Mouse (Mus musculus) embryonic facial prominence, embryonic 13.5 days (tissue): ENCODE measurements at regions not wholly inside any gene's neighbourhood (a gene's known extent, or its start where the extent isn't known, plus 50 kb on each side); places are given as distances from the start of the nearest gene placed in this dataset.
"Not testable (repeated sequence)": the region's sequence is repeated elsewhere in the genome, so short reads cannot be mapped to it uniquely, and the experiment has no call there.

Experiments
- ATAC-seq: fragments of 200-750 bp; cut with Nextera tagmentation; 2 replicates; pipeline ENCODE4 v1.8.0; 2017; ENCODE audit warnings: low read depth; ENCODE audit not compliant: insufficient number of reproducible peaks, insufficient read depth, low FRiP score, low TSS enrichment
- H3K27ac ChIP-seq: fragments of 300-500 bp; sonication (generic); 2 replicates; pipeline ENCODE4 v1.5.1; 2015; ENCODE audit warnings: moderate library complexity, mild to moderate bottlenecking, inconsistent platforms
- H3K27me3 ChIP-seq: fragments of 300-500 bp; sonication (generic); 2 replicates; pipeline ENCODE4 v1.6.1; 2015; ENCODE audit warnings: mild to moderate bottlenecking, inconsistent platforms
- H3K36me3 ChIP-seq: fragments of 300-500 bp; sonication (generic); 2 replicates; pipeline ENCODE4 v1.6.1; 2015; ENCODE audit warnings: mild to moderate bottlenecking, inconsistent platforms
- H3K4me1 ChIP-seq: fragments of 300-500 bp; sonication (generic); 2 replicates; pipeline ENCODE4 v1.6.1; 2015; ENCODE audit warnings: inconsistent platforms
- H3K4me2 ChIP-seq: fragments of 300-500 bp; sonication (generic); 2 replicates; pipeline ENCODE4 v1.6.1; 2015; ENCODE audit warnings: moderate library complexity, mild to moderate bottlenecking, inconsistent platforms
- H3K4me3 ChIP-seq: fragments of 300-500 bp; sonication (generic); 2 replicates; pipeline ENCODE4 v1.5.1; 2015; ENCODE audit warnings: mild to moderate bottlenecking, inconsistent platforms
- H3K9ac ChIP-seq: fragments of 300-500 bp; sonication (generic); 2 replicates; pipeline ENCODE4 v1.6.1; 2015; ENCODE audit warnings: mild to moderate bottlenecking, inconsistent platforms
- H3K9me3 ChIP-seq: fragments of 300-500 bp; sonication (generic); 2 replicates; pipeline ENCODE4 v1.6.1; 2016; ENCODE audit warnings: inconsistent platforms
- WGBS: fragments of 180-500 bp; shearing (Covaris S2); methylation state at CpG from one replicate; pipeline ENCODE4 v1.1.7; 2015; ENCODE audit warnings: mixed read lengths; 5-methylcytosine and 5-hydroxymethylcytosine counted together

DNA sequence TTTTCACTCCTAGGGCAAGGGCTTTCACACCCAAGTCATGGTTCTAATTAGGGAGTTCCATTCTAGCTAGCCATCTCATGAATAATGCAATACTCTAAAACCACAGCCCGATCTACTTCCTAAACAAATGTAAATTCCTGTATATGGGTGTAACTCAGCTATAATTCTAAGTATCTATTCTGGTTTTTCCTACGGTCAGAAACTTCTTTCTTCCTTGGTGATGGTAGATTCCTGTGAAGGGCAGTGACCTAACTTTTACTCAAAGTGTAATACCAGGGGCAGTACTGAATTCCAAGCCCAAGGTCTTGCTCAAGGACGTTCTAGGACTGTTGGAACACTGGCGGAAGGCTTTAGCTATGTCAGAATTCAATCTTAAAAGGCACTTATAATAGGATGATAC lies 51.2 kb upstream of the Asns start:
- H3K4me3 ChIP-seq, ATAC-seq, H3K9ac ChIP-seq, H3K9me3 ChIP-seq, H3K27ac ChIP-seq, H3K27me3 ChIP-seq, H3K36me3 ChIP-seq, H3K4me2 ChIP-seq, H3K4me1 ChIP-seq: not testable (repeated sequence)
- 78% methylated on average over 4 of the region's 4 CpGs for WGBS
